Mouse (Mus musculus): Measurements from ENCODE around the gene Emg1.

- no peak for TF ChIP-seq CTCF (IDR thresholded peaks at IDR 0.05; ENCODE audit: low read depth)
- TF ChIP-seq EP300 (IDR thresholded peaks at IDR 0.05; ENCODE audit: low read depth), result no peak
Measured at GRCm38 (mm10) chr6:124743647-124744046, 31.7 kb upstream of the Emg1 start.
